Mouse (Mus musculus): ENCODE results near the gene Atf6b.

The Atf6b gene

GRCm38 (mm10) chr17:34646906-34647787 lies at the start of gene Atf6b:
Atf6b (plus strand) TSS chr17:34647146.
- DNase-seq (ENCODE audit: low read depth, low spot score) = peak; percentile 97
- Histone ChIP-seq H3K36me3 (ENCODE audit: control insufficient read depth, insufficient read depth, low read length, poor library complexity, severe bottlenecking) (peaks cover 3% of the 10 kb centered on the region; the same call in 1 of the 2 replicates), H3K27me3 (ENCODE audit: control insufficient read depth, insufficient read depth, low read length, poor library complexity, severe bottlenecking) (no peaks in the 10 kb centered on the region)

- DNase-seq (ENCODE audit: low read depth, low spot score) = no peak
Observed at GRCm38 (mm10) chr17:34597566-34598095, 49.3 kb upstream of the Atf6b start, which contains the start of gene Ager. Ager (plus strand) TSS chr17:34597862.

GRCm38 (mm10) chr17:34599891-34600290 lies 47.1 kb upstream of the Atf6b start:
- Histone ChIP-seq H3K27me3 (ENCODE audit: control insufficient read depth, insufficient read depth, low read length, poor library complexity, severe bottlenecking) (no peaks in the 10 kb centered on the region), H3K36me3 (ENCODE audit: control insufficient read depth, insufficient read depth, low read length, poor library complexity, severe bottlenecking) (peaks cover 9% of the 10 kb centered on the region; the same call in 1 of the 2 replicates)
- DNase-seq (ENCODE audit: low read depth, low spot score) = no peak

More at GRCm38 (mm10) chr17:34597566-34598095, 49.3 kb upstream of the Atf6b start, which contains the start of gene Ager:
- Histone ChIP-seq H3K36me3 (ENCODE audit: control insufficient read depth, insufficient read depth, low read length, poor library complexity, severe bottlenecking) (peaks cover 13% of the 10 kb centered on the region; the same call in 1 of the 2 replicates), H3K27me3 (ENCODE audit: control insufficient read depth, insufficient read depth, low read length, poor library complexity, severe bottlenecking) (no peaks in the 10 kb centered on the region)

- DNase-seq (ENCODE audit: low read depth, low spot score) = no peak
- no peaks in the 10 kb centered on the region for H3K27me3 ChIP-seq (ENCODE audit: control insufficient read depth, insufficient read depth, low read length, poor library complexity, severe bottlenecking)
- H3K36me3 ChIP-seq (ENCODE audit: control insufficient read depth, insufficient read depth, low read length, poor library complexity, severe bottlenecking) = peaks cover 6% of the 10 kb centered on the region; the same call in 1 of the 2 replicates
Observed at GRCm38 (mm10) chr17:34601796-34602195, 45.1 kb upstream of the Atf6b start.

- peak; percentile 100 for DNase-seq (ENCODE audit: low read depth, low spot score)
- Histone ChIP-seq H3K27me3 (ENCODE audit: control insufficient read depth, insufficient read depth, low read length, poor library complexity, severe bottlenecking) (no peaks in the 10 kb centered on the region), H3K36me3 (ENCODE audit: control insufficient read depth, insufficient read depth, low read length, poor library complexity, severe bottlenecking) (peaks cover 6% of the 10 kb centered on the region; the same call in 1 of the 2 replicates)
Observed at GRCm38 (mm10) chr17:34603375-34604060, 43.4 kb upstream of the Atf6b start, which contains the start of gene Rnf5. Rnf5 (minus strand) TSS chr17:34603690.

GRCm38 (mm10) chr17:34604061-34604508 lies 42.9 kb upstream of the Atf6b start, which contains the start of gene Agpat1:
Agpat1 (plus strand) TSS chr17:34604262.
- Histone ChIP-seq H3K36me3 (ENCODE audit: control insufficient read depth, insufficient read depth, low read length, poor library complexity, severe bottlenecking) (peaks cover 6% of the 10 kb centered on the region; the same call in 1 of the 2 replicates), H3K27me3 (ENCODE audit: control insufficient read depth, insufficient read depth, low read length, poor library complexity, severe bottlenecking) (no peaks in the 10 kb centered on the region)
- DNase-seq (ENCODE audit: low read depth, low spot score) = peak; percentile 99

GRCm38 (mm10) chr17:34604511-34605237 lies 42.3 kb upstream of the Atf6b start:
- H3K36me3 ChIP-seq (ENCODE audit: control insufficient read depth, insufficient read depth, low read length, poor library complexity, severe bottlenecking) = peaks cover 6% of the 10 kb centered on the region; the same call in 1 of the 2 replicates
- no peaks in the 10 kb centered on the region for H3K27me3 ChIP-seq (ENCODE audit: control insufficient read depth, insufficient read depth, low read length, poor library complexity, severe bottlenecking)
- no peak for DNase-seq (ENCODE audit: low read depth, low spot score)

- DNase-seq (ENCODE audit: low read depth, low spot score) = peak; percentile 95
Observed at GRCm38 (mm10) chr17:34605609-34606008, 41.3 kb upstream of the Atf6b start.

GRCm38 (mm10) chr17:34606186-34607039 lies 40.5 kb upstream of the Atf6b start:
- Histone ChIP-seq H3K36me3 (ENCODE audit: control insufficient read depth, insufficient read depth, low read length, poor library complexity, severe bottlenecking) (0 out of 2 replicates have a peak, but pooled peaks cover 1% of the 10 kb centered on the region), H3K27me3 (ENCODE audit: control insufficient read depth, insufficient read depth, low read length, poor library complexity, severe bottlenecking) (no peaks in the 10 kb centered on the region)
- DNase-seq (ENCODE audit: low read depth, low spot score) = no peak

More at GRCm38 (mm10) chr17:34605609-34606008, 41.3 kb upstream of the Atf6b start:
- Histone ChIP-seq H3K36me3 (ENCODE audit: control insufficient read depth, insufficient read depth, low read length, poor library complexity, severe bottlenecking) (0 out of 2 replicates have a peak, but pooled peaks cover 3% of the 10 kb centered on the region), H3K27me3 (ENCODE audit: control insufficient read depth, insufficient read depth, low read length, poor library complexity, severe bottlenecking) (no peaks in the 10 kb centered on the region)

GRCm38 (mm10) chr17:34607997-34608396 lies 38.9 kb upstream of the Atf6b start:
- DNase-seq (ENCODE audit: low read depth, low spot score) = no peak
- H3K27me3 ChIP-seq (ENCODE audit: control insufficient read depth, insufficient read depth, low read length, poor library complexity, severe bottlenecking) = no peaks in the 10 kb centered on the region
- peaks cover 3% of the 10 kb centered on the region; the same call in 1 of the 2 replicates for H3K36me3 ChIP-seq (ENCODE audit: control insufficient read depth, insufficient read depth, low read length, poor library complexity, severe bottlenecking)

- DNase-seq (ENCODE audit: low read depth, low spot score) = no peak
- H3K27me3 ChIP-seq (ENCODE audit: control insufficient read depth, insufficient read depth, low read length, poor library complexity, severe bottlenecking) = no peaks in the 10 kb centered on the region
- peaks cover 3% of the 10 kb centered on the region; the same call in 1 of the 2 replicates for H3K36me3 ChIP-seq (ENCODE audit: control insufficient read depth, insufficient read depth, low read length, poor library complexity, severe bottlenecking)
Observed at GRCm38 (mm10) chr17:34611050-34611449, 35.9 kb upstream of the Atf6b start.

- Histone ChIP-seq H3K36me3 (ENCODE audit: control insufficient read depth, insufficient read depth, low read length, poor library complexity, severe bottlenecking) (peaks cover 3% of the 10 kb centered on the region; the same call in 1 of the 2 replicates), H3K27me3 (ENCODE audit: control insufficient read depth, insufficient read depth, low read length, poor library complexity, severe bottlenecking) (no peaks in the 10 kb centered on the region)
- DNase-seq (ENCODE audit: low read depth, low spot score) = no peak
Observed at GRCm38 (mm10) chr17:34613054-34613645, 33.8 kb upstream of the Atf6b start.

- H3K27me3 ChIP-seq (ENCODE audit: control insufficient read depth, insufficient read depth, low read length, poor library complexity, severe bottlenecking) = no peaks in the 10 kb centered on the region
- H3K36me3 ChIP-seq (ENCODE audit: control insufficient read depth, insufficient read depth, low read length, poor library complexity, severe bottlenecking) = peaks cover 3% of the 10 kb centered on the region; the same call in 1 of the 2 replicates
- no peak for DNase-seq (ENCODE audit: low read depth, low spot score)
Observed at GRCm38 (mm10) chr17:34613830-34614229, 33.1 kb upstream of the Atf6b start.
